Mouse (Mus musculus) ES-Bruce4 (cell line): ENCODE measurements around the gene Dab1.

Experiments used
- CTCF ChIP-seq: IDR thresholded peaks from one replicate; pipeline ENCODE4 v1.8.1; 2011; ENCODE audit warnings: low read depth, low read length
- EP300 ChIP-seq: IDR thresholded peaks from 2 replicates; pipeline ENCODE4 v1.6.1; 2011; ENCODE audit warnings: low read depth, low read length; ENCODE audit not compliant: insufficient read depth
- POLR2A ChIP-seq: IDR thresholded peaks from one replicate; pipeline ENCODE4 v1.8.1; 2011; ENCODE audit warnings: low read length; ENCODE audit not compliant: insufficient read depth

- TF ChIP-seq POLR2A (no peak), CTCF (no peak), EP300 (no peak)
These were observed 657.8 kb downstream of the Dab1 start for GRCm38 (mm10) chr4:104276916-104277315.
